Mouse (Mus musculus) lung, postnatal 4 days (tissue): ENCODE results near the gene Mrps10.

Experiments
- DNase-seq, 2 experiments: peaks; one replicate each; pipeline ENCODE4 v3.0.0; 2021

Gene Mrps10

GRCm38 (mm10) chr17:47368401-47369086 lies at the start of gene Mrps10:
Gene Mrps10, plus strand, starts transcription at chr17:47368887.
- DNase-seq: peak; percentile 87 to 88

- DNase-seq: no peak
Observed at GRCm38 (mm10) chr17:47318972-47319625, 49.6 kb upstream of the Mrps10 start.

GRCm38 (mm10) chr17:47319761-47320160 lies 48.9 kb upstream of the Mrps10 start:
- no peak for DNase-seq

- no peak for DNase-seq
Observed at GRCm38 (mm10) chr17:47322128-47322990, 46.3 kb upstream of the Mrps10 start.

- DNase-seq: no peak
Observed at GRCm38 (mm10) chr17:47322991-47323295, 45.7 kb upstream of the Mrps10 start.

GRCm38 (mm10) chr17:47327559-47327958 lies 41.1 kb upstream of the Mrps10 start:
- no peak for DNase-seq

GRCm38 (mm10) chr17:47327969-47328368 lies 40.7 kb upstream of the Mrps10 start:
- no peak for DNase-seq

- no peak for DNase-seq
Observed at GRCm38 (mm10) chr17:47328552-47329343, 39.9 kb upstream of the Mrps10 start.

- DNase-seq: no peak
Observed at GRCm38 (mm10) chr17:47330616-47331015, 38.1 kb upstream of the Mrps10 start.

- peak; percentile 39 to 64 for DNase-seq
Observed at GRCm38 (mm10) chr17:47332001-47332611, 36.6 kb upstream of the Mrps10 start.

GRCm38 (mm10) chr17:47332664-47333063 lies 36.0 kb upstream of the Mrps10 start:
- peak in 1 of 2 experiments; percentile 19 for DNase-seq

- no peak for DNase-seq
Observed at GRCm38 (mm10) chr17:47333409-47333808, 35.3 kb upstream of the Mrps10 start.

- no peak for DNase-seq
Observed at GRCm38 (mm10) chr17:47343121-47343520, 25.6 kb upstream of the Mrps10 start.

GRCm38 (mm10) chr17:47349721-47350319 lies 18.9 kb upstream of the Mrps10 start:
- DNase-seq: no peak

GRCm38 (mm10) chr17:47359964-47360363 lies 8.7 kb upstream of the Mrps10 start:
- peak; percentile 46 to 54 for DNase-seq

GRCm38 (mm10) chr17:47361343-47361742 lies 7.3 kb upstream of the Mrps10 start:
- DNase-seq: no peak

- DNase-seq: peak in 1 of 2 experiments; percentile 12
Observed at GRCm38 (mm10) chr17:47369087-47369443, 378 bp downstream of the Mrps10 start.

- peak in 1 of 2 experiments; percentile 73 for DNase-seq
Observed at GRCm38 (mm10) chr17:47371451-47371850, 2.8 kb downstream of the Mrps10 start.

- DNase-seq: no peak
Observed at GRCm38 (mm10) chr17:47373991-47374390, 5.3 kb downstream of the Mrps10 start.

GRCm38 (mm10) chr17:47376779-47377280 lies 8.1 kb downstream of the Mrps10 start:
- no peak for DNase-seq

GRCm38 (mm10) chr17:47378133-47378532 lies 9.4 kb downstream of the Mrps10 start:
- DNase-seq: no peak

- no peak for DNase-seq
Observed at GRCm38 (mm10) chr17:47381917-47382316, 13.2 kb downstream of the Mrps10 start.
